Mouse (Mus musculus): Measurements from ENCODE around the gene Rpl3.
"Not testable (repeated sequence)": the region's sequence is repeated elsewhere in the genome, so short reads cannot be mapped to it uniquely, and the experiment has no call there.

Rpl3 gene

DNA sequence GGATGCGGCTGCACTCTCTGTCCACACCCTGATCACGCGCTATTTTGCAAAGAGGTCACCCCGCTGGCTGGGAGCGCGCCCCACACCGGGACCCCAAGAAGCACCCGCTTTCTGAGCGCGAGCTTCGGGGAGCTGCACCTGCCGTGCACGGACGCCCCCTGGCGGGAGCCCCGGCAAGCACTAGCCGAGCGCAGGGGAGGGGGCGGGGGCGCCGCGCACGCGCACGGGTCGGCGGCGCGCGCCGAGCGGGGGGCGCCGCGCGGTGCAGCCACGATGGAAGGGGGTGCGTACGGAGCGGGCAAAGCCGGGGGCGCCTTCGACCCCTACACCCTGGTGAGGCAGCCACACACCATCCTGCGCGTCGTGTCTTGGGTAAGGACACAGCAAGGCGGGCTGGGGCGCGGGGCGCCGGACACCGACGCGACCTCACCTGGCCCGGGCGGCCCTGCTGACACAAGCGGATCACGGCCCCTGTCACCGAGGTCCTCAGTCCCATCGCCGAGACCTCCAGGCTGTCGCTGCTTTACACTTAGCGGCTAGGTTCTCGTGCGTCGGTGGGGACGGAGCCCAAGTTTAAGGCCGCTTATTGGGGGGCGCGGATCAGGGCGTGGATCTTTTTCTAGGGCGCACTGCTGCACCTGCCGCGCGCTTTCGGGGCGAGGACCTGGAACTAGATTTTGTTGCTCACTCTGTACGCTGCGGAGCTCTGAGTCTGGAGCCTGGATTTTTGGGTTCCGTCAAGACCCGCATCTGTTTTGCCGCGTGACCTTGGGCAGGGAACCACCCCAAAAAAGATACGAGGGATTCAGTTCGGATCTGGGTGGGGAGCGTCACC lies at the start of gene Rpl3, which contains the start of gene Syngr1:
Rpl3 (minus strand) TSS at position 748 of the 835 bp plus-strand sequence.
Syngr1 (plus strand) TSS at position 214 of the 835 bp plus-strand sequence.
- peak; percentile 79 for DNase-seq (ENCODE audit: low spot score)

DNA sequence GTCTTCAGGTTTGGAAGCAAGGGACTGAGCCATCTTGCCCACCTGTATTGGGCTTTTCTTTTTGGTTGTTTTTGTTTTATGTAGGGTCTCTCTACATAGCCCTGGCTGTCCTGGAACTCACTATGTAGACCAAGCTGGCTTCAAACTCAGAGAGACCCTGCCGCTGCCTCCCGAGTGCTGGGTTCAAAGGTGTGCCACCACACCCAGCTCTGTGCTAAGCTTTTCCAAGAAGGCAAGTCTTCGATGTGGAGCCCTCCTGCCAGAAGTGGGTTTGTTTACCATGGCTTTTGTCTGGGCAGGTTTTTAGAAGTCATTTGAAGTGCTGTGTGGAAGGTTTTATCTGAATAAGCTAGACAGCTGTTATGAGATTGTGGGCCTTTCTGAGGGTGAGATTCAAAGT lies 49.2 kb upstream of the Rpl3 start:
- DNase-seq (ENCODE audit: low spot score): no peak

DNA sequence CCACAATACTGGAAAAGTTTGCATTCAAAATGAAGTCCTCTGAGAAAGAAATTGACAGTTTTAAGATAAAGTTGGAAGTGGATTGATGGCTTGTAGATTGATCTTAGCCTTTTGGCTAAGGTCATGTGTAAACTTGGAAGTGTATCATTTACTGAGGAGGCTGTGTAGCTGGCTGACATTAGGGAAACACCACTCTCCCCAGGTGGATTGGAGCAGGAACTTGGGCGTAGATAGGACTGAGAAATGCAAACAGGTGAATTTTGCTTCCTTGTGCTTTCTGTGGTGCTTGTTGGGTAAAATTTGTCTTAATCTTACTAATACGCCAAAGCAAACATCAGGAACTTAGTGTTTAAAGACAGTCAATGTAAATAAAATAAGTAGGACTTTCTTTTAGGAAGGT lies 48.6 kb upstream of the Rpl3 start:
- DNase-seq (ENCODE audit: low spot score): no peak

DNA sequence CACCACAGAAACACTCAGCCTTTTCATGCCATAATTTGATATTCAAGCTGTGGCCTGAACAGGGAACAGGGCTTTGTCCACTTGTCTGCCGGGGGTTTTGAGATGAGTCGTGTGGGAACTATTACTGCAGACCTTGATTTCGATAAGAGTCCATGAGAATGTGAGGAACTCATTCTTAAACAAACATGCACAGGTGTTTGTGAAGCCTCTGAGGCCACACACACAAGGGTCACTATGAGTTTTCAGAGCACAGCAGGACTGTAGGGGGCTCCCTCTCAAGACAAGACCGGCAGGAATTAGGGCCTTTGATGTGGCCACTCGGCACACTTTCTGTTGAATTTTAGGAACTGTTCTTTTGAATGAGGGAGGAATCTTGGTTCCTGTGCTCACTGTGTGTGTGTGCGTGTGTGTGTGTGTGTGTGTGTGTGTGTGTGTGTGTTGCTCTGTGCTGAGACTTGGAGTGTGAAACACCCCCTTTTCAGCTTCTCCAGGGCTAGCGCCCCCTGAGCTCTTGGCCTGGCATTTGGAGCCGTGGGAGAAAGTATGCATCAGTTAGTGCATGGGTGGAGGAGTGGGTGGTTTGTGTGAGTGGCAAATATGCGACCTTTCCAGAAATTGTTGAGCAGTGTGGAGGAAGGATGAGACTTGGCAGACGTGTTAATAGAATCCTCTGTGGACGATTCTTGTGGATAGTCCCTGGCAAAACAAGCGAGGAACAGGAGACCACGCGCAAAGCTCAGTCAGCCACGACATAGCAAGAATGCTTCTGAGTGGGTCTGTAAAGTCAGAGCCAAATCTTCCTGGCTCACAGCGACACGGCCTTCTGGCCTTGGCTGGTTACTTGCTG lies 46.5 kb upstream of the Rpl3 start:
- DNase-seq (ENCODE audit: low spot score): no peak

DNA sequence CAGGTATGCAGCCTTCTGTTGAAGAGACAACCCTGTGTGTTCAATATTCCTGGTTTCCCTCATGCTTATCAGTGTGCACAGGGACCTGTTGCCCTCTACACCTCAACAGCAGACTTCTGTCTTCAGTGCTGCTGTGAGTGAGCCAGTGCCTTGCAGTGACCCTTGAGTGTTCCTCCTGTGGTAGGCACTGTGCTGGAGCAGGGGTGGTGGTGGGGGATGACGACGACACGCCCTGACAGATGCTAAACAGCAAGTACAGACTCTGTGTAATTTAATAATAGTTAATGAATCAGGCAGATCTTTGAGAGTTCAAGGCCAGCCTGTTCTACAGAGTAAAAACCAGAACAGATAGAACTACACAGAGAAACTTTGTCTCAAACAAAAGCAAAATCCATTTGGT lies 45.0 kb upstream of the Rpl3 start:
- DNase-seq (ENCODE audit: low spot score): no peak

DNA sequence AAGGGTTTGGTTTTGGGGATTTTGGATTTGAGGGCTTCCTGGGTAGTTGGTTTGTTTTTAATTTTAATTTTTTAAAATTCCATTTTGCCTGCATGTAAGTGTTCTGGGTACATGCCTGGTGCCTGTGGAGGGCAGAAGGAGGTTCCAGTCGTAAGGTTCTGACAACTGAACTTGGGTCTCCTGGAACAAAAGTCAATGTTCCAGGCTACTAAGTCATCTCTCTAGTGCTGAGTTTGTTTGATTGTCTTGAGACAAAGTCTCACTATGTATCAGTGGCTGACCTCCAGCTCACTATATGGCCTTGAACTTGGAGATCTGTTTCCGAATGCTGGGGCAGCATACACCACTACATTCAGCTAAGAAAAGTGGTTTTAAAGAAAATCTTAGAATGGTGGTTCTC lies 43.8 kb upstream of the Rpl3 start:
- DNase-seq (ENCODE audit: low spot score): no peak

DNA sequence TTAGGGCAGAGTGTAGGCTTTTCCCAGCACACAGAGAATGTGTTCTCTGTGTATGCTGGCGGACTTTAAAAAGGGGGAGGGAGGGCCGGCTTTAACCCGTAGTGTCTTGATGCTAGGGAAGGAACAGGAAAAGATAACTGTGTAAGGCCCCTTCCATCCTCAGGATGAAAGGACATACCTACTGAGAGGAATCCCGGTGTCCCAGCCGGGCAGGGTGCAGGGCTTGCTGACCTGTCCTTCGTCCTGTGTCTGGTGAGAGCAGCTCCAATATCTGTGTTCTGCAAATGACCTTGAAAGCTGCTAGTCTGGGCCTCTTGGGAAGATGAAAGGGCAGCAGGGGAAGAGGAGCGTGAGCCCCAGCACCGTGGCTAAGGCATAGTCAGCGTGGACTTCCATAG lies 42.8 kb upstream of the Rpl3 start:
- peak; percentile 54 for DNase-seq (ENCODE audit: low spot score)

DNA sequence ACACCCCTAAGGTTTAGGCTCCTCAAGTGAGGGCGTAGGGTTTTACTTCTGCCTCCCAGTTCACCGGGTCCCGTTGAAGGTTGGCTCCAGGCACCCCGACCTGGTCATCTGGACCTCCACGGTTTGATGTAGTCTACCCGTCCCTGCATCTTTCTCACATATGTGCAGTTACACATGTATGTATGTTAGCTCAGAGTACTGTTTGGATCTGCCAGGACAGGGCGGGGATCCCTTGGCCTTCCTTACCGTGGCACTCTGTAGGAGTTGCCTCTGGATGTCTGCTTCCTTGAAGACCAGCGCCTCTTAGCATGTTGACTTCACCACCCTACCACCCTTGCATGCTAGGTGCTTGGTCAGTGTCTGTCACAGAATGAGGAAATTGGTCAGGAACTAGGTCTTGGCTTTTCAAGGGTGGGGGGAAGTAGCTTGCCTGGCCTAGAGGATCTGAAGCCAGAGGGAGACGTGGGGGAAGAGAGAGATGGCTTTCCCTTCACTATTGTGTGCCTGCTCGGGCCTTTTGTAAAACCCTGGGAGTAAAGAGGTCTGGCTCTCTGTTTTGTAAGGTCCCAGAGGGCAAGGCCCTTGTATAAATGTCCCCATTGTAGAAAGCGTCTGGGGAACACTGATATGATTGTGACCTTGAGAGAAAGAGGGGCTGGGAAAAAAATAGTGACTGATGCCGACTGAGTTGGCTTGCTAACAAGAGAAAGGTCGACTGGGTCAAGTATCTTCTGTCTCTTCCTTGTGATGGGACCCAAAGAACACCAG lies 42.2 kb upstream of the Rpl3 start:
- peak; percentile 26 for DNase-seq (ENCODE audit: low spot score)

DNA sequence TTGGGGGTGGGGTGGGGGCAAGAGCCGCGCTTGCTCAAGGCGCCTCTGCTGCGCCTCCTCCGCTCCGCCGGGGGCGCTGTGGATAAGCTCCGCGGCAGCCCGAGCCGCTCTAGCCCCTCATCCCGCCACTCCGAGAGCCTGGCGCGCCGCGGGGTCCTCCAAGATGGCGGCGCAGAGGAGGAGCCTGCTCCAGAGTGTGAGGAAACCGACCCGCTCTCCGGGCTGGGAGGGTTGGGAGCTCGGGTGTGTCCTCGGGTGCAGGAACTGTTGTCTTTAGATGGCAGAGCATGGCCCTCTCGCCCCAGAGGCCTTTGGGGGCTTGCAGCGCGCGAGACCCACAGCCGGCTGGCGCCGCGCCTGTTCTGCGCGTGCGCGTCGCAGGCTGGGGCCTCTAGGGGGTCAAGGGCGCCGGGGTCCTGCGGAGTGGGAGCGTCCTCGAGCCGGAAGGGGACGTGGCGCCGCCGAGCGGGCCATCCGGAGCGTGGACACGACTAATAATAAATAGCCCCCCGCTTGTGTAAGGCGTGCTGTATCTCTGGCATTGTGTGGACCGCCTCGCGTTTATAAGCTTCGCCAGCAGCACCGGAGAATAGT lies 41.4 kb upstream of the Rpl3 start, which contains the start of gene Tab1:
Tab1 (plus strand) TSS at position 135 of the 594 bp plus-strand sequence.
- peak; percentile 92 for DNase-seq (ENCODE audit: low spot score)

DNA sequence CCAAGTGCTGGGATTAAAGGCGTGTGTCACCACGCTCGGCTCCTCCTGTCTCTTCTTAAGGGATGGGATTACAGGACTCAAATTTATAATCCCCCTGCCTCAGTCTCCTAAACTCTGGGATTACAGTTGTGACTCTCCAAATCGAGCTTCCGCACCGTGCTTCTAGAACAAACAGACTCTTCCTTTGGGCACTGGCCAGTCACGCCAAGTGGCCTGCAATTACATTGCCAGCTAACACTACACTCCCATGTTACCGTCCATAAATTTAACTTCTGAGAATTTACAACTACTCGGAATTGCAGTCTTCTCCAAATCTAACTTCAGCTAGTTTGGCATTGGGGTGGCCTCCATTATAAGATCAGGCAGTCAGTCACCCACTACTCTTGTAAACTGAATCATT lies 40.8 kb upstream of the Rpl3 start:
- no peak for DNase-seq (ENCODE audit: low spot score)

DNA sequence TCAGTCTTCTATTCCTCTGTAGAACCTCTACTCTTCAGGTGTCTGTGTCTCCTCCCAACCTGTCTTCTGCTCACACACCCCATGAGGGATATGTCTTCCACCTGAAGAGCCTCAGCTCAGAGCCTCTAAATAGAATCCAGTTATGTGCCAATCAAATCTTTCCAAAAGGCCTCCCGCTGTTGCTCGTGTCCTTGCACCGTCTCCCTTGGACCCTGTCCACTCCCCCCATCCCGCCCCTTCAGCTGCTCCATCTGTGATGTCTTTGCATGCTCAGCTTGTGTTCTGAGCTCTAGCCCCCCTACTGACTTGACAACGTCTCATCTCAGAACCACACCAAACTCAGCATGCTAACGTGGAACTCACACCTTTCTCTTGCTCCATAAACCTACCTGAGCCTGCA lies 39.8 kb upstream of the Rpl3 start:
- no peak for DNase-seq (ENCODE audit: low spot score)

DNA sequence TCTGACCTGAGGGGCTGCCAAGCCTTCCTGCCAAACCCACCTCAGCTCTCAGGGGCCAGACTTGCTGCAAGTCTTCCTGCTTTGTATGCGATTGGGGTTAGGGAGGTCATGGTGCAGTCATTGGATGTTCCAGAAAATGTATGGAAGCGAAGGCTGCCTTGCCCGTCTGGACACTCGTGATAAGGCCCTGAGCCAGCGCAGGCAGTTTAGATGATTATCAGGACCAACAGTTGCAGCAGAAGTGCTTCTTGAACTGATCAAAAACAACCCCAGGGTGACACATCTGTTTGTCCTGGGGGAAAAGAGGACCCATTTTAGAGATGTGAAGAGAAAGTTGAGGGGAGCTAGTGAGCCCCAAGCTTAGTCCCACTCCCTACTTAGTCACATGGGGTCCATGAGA lies 39.0 kb upstream of the Rpl3 start:
- no peak for DNase-seq (ENCODE audit: low spot score)

DNA sequence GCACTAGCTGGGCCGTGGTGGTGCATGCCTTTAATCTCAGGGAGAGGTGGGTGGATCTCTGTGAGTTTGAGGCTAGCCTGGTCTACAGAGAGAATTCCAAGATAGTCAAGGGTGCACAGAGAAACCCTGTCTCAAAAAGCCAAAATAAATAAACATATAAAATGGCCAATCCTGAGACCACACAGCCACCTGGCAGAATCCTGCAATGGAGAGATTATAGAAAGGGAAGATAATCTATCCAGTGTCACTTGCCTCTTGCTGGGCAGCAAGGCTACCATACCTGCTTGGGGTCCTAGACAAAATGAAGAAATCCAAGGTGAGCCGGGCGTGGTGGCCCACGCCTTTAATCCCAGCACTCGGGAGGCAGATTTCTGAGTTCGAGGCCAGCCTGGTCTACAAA lies 38.3 kb upstream of the Rpl3 start:
- DNase-seq (ENCODE audit: low spot score): no peak

DNA sequence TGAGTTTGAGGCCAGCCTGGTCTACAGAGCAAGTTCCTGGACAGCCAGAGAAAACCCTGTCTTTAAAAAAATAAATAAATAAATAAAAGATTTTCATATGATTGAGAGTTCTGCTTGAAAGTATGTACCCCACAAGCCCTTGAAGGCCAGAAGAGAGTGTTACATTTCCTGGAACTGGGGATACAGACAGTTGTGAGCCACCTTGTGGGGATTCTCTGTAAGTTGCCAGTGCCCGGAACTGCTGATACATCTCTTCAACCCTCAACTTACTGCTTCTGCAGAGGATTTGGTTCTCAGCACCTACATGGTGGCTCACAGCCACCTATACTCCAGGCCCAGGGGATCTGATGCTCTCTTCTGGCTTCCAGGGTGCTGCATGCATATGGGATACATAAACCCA lies 35.5 kb upstream of the Rpl3 start:
- no peak for DNase-seq (ENCODE audit: low spot score)

DNA sequence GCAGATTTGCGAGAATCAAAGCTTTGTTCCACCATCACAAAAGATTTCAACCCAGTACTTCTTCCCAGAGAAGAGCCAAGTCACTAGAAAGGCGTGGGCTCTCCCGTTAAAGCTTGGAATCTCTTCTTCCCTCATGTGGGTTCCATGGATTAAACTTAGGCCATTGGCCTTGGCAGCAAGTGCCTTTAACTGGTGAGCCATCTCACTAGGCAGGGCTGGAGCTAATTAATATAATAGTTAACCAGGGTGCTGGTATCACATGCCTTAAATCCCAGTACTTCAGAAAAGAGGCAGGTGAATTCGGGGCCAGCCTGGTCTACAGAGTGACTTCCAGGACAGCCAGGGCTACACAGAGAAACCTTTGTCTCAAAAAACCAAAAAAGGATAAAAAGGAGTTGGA lies 33.0 kb upstream of the Rpl3 start:
- no peak for DNase-seq (ENCODE audit: low spot score)

DNA sequence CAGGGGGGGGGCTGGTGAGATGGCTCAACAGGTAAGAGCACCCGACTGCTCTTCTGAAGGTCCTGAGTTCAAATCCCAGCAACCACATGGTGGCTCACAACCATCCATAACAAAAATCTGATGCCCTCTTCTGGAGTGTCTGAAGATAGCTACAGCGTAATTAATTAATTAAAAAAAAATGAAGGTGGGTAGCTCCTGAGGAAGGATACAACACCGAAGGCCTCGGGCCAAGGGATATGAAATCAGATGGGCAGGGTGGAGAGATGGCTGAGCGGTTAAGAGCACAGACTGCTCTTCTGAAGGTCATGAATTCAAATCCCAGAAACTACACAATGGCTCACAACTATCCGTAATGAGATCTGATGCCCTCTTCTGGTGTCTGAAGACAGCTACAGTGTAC lies 30.8 kb upstream of the Rpl3 start:
- not testable (repeated sequence) for DNase-seq (ENCODE audit: low spot score)

DNA sequence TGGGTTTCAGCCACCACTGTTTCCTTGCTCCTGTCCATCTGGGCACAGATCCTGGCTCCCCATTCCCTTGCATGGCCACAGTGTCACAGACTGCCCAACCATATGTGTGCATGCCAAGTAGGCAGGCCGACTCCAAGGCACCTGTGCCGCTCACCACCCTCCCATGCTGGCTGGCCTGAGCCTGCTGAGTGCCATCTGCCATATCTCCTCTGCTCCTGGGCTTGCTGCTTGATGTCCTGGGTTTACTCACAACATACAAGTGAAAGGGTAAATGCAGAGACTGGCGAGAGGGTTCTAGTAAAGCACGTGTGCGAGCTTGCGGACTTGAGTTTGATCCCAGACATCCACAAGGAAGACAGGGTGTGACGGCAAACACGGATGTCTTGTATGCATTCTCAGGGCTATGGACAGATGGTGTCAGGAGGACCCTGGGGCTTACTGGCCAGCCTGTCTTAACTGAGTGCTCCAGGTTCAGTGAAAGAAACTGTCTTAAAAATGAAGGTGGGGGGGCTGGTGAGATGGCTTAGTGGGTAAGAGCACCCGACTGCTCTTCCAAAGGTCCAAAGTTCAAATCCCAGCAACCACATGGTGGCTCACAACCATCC lies 30.2 kb upstream of the Rpl3 start:
- no peak for DNase-seq (ENCODE audit: low spot score)

DNA sequence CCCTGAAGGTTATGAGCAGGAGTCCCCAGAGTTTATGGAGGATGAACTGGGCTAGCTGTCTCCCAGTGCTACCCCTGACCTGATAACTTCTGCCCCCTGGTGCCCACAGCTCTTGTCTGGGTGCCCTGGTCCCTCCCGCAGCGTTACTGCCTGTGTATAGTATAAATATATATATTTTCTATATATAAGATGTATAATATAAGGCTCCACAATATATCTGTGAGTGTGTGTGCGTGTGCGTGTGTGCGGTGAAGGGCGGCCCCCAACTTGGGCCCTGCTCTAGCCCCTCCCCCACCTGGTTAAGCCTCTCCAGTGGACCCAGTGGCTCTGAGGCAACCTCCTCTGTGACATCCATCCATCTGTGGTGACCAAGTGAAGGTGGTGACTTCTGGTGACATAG lies 27.4 kb upstream of the Rpl3 start:
- DNase-seq (ENCODE audit: low spot score): no peak

DNA sequence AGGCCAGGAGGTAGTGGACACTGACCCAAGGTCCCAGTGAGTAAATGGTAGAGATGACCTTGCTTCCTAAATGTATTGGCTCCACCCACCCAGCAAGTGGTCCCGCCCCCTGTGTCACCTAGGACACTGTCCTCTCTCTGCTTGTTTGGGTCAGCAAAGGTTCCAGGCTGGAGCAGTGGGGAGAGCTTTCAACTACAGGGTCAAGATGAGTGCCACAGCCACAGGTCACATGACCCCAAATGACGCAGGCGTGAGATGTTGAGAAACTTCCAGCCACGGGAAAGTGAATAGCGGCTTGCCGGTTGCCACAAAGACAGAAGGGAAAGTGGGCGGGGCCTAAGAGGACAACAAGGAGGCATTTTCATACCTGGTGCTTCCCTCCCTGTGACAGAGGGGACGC lies 25.5 kb upstream of the Rpl3 start:
- DNase-seq (ENCODE audit: low spot score): no peak

DNA sequence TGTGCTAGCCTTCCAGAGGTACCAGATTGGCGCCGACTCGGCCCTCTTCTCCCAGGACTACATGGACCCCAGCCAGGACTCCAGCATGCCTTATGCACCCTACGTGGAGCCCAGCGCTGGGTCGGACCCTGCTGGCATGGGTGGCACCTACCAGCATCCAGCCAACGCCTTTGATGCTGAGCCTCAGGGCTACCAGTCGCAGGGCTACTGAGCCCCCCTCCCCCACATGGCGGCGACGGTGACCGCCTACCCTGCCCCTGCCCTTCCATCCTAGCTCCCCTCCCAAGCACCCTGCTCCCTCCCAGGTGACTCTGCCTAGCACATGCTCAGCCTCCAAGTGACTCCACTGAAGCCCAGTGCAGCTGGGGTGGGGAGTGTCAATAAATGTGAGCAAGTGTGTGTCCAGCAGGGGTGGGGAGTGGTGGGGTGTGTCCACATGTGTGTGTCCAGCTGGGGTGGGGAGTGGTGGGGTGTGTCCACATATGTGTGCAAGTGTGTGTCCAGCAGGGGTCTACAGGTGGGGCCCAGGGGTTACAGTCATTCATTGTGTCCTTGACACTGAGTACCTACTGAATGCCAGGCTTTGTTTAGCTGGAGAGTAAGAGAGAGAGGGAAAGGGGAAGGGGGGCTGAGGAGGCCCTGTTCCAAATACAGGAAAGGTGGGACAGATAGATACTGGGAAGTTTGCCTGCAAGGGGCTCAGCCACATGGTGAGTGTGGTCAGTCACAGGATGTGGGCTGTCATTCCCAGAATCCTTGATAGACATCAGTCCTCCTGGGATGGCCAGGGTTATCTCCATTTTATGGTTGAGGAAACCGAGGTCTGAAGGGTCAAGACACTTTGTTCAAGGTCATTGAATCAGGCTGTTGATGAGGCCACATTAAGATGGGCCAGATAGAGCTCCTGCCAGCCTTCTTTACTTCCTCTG lies 24.5 kb upstream of the Rpl3 start:
- no peak for DNase-seq (ENCODE audit: low spot score)

Measured in ovary, postnatal 36 days (tissue).